Mouse (Mus musculus) liver, embryonic 14.5 days (tissue): ENCODE measurements at regions not wholly inside any gene's neighbourhood (a gene's known extent, or its start where the extent isn't known, plus 50 kb on each side); places are given as distances from the start of the nearest gene placed in this dataset.
A peak's percentile ranks its signal among the peaks of the same experiment; 100 is the strongest.

Source experiments
- ATAC-seq: fragments of 200-750 bp; cut with Nextera tagmentation; 2 replicates; pipeline ENCODE4 v1.8.0; 2017; ENCODE audit warnings: moderate number of reproducible peaks, mild to moderate bottlenecking, moderate library complexity; ENCODE audit not compliant: insufficient read depth
- DNase-seq, 3 experiments: peaks; one replicate each; pipeline ENCODE4 v3.0.0-alpha.2; 2012 to 2013; ENCODE audit warnings: low read depth in 3 of 3, low spot score in 3 of 3
- H3K27ac ChIP-seq: fragments of 300-500 bp; sonication (generic); 2 replicates; pipeline ENCODE4 v1.5.1; 2014; ENCODE audit warnings: moderate library complexity, mild to moderate bottlenecking, control low read depth, inconsistent platforms
- H3K27me3 ChIP-seq: fragments of 300-500 bp; sonication (generic); 2 replicates; pipeline ENCODE4 v1.6.1; 2014; ENCODE audit warnings: mild to moderate bottlenecking, low read length, moderate library complexity; ENCODE audit not compliant: control insufficient read depth, insufficient read depth
- H3K36me3 ChIP-seq: fragments of 300-500 bp; sonication (generic); replicated peaks from 2 replicates; pipeline ENCODE4 v1.6.1; 2014; ENCODE audit warnings: low read depth; ENCODE audit not compliant: control insufficient read depth, insufficient read depth
- H3K4me1 ChIP-seq, 2 experiments: fragments of 200-500 bp in 1 of 2; fragments of 300-500 bp in 1 of 2; sonication (generic) in 1 of 2; replicated peaks; 2 replicates each; pipeline ENCODE4 v1.6.1; 2012 to 2014; ENCODE audit warnings: antibody characterized with exemption in 1 of 2, inconsistent platforms in 1 of 2, low read length in 1 of 2; ENCODE audit not compliant: control insufficient read depth in 2 of 2, insufficient read depth in 2 of 2
- H3K4me2 ChIP-seq: fragments of 300-500 bp; sonication (generic); 2 replicates; pipeline ENCODE4 v1.6.1; 2014; ENCODE audit warnings: low read depth, mild to moderate bottlenecking, control low read depth, moderate library complexity
- H3K4me3 ChIP-seq, 2 experiments: fragments of 200-500 bp in 1 of 2; fragments of 300-500 bp in 1 of 2; sonication (generic) in 1 of 2; 2 replicates each; pipeline ENCODE4 v1.5.1; 2012 to 2014; ENCODE audit warnings: low read depth in 2 of 2, low read length in 2 of 2, mild to moderate bottlenecking in 2 of 2, control low read depth in 1 of 2, inconsistent platforms in 1 of 2, moderate library complexity in 1 of 2; ENCODE audit not compliant: insufficient read depth in 1 of 2
- H3K9ac ChIP-seq: fragments of 300-500 bp; sonication (generic); replicated peaks from 2 replicates; pipeline ENCODE4 v1.6.1; 2014; ENCODE audit warnings: mild to moderate bottlenecking, control low read depth, moderate library complexity
- H3K9me3 ChIP-seq: fragments of 300-500 bp; sonication (generic); 2 replicates; pipeline ENCODE4 v1.6.1; 2016; ENCODE audit warnings: low read length, mixed read lengths; ENCODE audit not compliant: control insufficient read depth
- CTCF ChIP-seq: IDR thresholded peaks from 2 replicates; pipeline ENCODE4 v1.5.1; 2016; ENCODE audit warnings: antibody characterized with exemption, low read depth, control low read depth
- EP300 ChIP-seq: IDR thresholded peaks from 2 replicates; pipeline ENCODE4 v1.6.1; 2016; ENCODE audit warnings: antibody characterized with exemption, low read depth
- WGBS: fragments of 180-500 bp; shearing (Covaris S2); extraction: QIAGEN DNeasy Blood & Tissue Kit; methylation state at CpG from one replicate; pipeline ENCODE4 v1.1.7; 2014; ENCODE audit not compliant: insufficient replicate concordance; 5-methylcytosine and 5-hydroxymethylcytosine counted together

- TF ChIP-seq EP300 = 0 out of 2 replicates have a peak, but pooled peaks have one; percentile 9
- TF ChIP-seq CTCF = no peak
- peak overlapping the region; percentile 39; the same call in 1 of the 2 replicates for H3K27ac ChIP-seq
- H3K9ac ChIP-seq = peak overlapping the region; percentile 23
- peaks cover 0 to 11% of the 10 kb centered on the region in 2 experiments; a peak in 2 of 4 replicates for H3K4me1 ChIP-seq
- 3% methylated on average over 23 of the region's 23 CpGs for WGBS
- ATAC-seq (peak; percentile 86), DNase-seq (peak; percentile 30 to 49 (median 35))
- H3K4me3 ChIP-seq = peak overlapping the region; percentile 48 to 63
- no peaks in the 10 kb centered on the region for H3K36me3 ChIP-seq
- H3K4me2 ChIP-seq = peak overlapping the region; percentile 71
- no peaks in the 10 kb centered on the region for H3K9me3 ChIP-seq
- H3K27me3 ChIP-seq = no peaks in the 10 kb centered on the region
Measured at GRCm38 (mm10) chr11:114446617-114447460, 221.5 kb upstream of the Rpl38 start.

DNA sequence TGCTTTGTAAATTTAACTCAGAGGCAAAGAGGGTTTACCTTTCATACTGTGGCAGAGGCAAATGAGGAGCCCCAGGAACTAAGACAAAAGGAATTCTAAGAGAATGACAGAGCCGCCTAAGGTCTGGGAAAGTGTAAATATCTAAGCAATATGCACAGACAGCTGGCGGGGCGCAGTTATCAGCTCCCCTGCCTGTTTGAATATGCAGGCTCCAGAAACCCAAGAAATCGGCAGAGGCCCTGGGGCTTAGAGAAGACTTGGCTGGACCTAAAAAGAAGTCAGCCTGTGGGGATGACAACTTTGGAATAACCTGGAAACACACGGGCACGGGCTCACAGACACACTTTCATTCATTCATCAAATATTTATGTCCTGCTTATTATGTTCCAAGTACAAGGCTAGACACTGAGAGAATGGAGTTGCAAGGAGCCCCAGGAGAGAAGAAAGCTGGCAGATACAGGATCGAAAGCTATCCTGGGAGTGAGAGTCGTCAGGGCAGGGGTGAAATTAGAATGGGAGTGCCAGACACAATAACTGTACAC lies 222.2 kb upstream of the Rpl38 start:
- ATAC-seq = peak; percentile 60; the same call in 1 of the 2 replicates
- H3K27ac ChIP-seq = no peak overlapping the region
- H3K9ac ChIP-seq = no peak overlapping the region

DNA sequence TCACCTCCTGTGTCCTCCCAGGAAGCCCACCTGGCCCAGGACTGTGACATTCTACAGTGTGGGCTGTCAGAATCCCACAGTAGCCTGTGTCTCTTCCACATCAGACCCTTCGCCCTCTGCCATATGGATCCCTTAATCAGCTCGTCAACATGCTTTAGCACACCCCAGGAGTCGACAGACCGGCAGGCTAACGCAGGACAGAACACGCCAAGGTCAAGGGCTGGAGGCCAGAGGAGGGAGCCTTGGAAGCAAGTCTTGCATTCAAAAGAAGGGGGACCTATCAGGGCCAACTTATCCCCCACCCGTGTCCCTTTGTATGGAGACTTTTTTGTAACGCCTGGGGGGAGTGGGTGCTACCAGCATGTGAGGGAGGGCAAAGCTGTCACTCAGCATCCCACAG lies 224.1 kb upstream of the Rpl38 start:
- no peak overlapping the region for H3K4me3 ChIP-seq
- peaks cover 0 to 14% of the 10 kb centered on the region in 2 experiments; a peak in 2 of 4 replicates for H3K4me1 ChIP-seq
- no peak overlapping the region for H3K9ac ChIP-seq
- H3K4me2 ChIP-seq = no peak overlapping the region
- no peak for DNase-seq
- H3K27me3 ChIP-seq = no peaks in the 10 kb centered on the region
- H3K9me3 ChIP-seq = no peaks in the 10 kb centered on the region
- TF ChIP-seq EP300 (no peak), CTCF (no peak)
- H3K27ac ChIP-seq = no peak overlapping the region
- no peak for ATAC-seq
- 65% methylated on average over 8 of the region's 8 CpGs for WGBS
- H3K36me3 ChIP-seq = no peaks in the 10 kb centered on the region

More for the DNA sequence above, 222.2 kb upstream of the Rpl38 start:
- DNase-seq = no peak
- Histone ChIP-seq H3K4me1 (peaks cover 0 to 14% of the 10 kb centered on the region in 2 experiments; a peak in 2 of 4 replicates), H3K4me2 (peak overlapping the region; percentile 71), H3K9me3 (no peaks in the 10 kb centered on the region), H3K4me3 (peak overlapping the region in 1 of 2 experiments; percentile 39; a peak in 2 of 4 replicates), H3K27me3 (no peaks in the 10 kb centered on the region), H3K36me3 (no peaks in the 10 kb centered on the region)
- TF ChIP-seq EP300 = no peak
- TF ChIP-seq CTCF = no peak
- WGBS = 5% methylated on average over 8 of the region's 8 CpGs

DNA sequence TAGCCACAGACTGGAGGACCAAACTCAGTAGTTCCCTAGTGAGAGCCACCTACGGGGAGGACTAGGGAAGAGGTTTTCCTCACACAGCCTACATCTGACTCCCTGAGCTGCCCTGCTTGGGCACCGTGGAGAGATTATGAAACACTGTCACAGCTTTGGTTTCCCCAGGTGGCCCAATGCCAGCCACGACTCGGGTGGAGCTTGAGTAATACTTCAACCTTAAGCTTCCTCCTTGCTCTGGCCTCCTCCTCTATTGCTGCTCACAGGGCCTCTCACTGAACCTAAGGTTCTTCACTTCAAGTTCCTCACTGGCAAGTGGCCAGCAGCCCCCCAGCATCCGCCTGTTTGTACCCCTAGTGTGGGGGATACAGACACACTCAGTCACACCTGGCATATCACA lies 224.9 kb upstream of the Rpl38 start:
- Histone ChIP-seq H3K4me2 (no peak overlapping the region), H3K4me3 (no peak overlapping the region), H3K27ac (no peak overlapping the region), H3K9me3 (no peaks in the 10 kb centered on the region), H3K27me3 (no peaks in the 10 kb centered on the region), H3K4me1 (peaks cover 0 to 14% of the 10 kb centered on the region in 2 experiments; a peak in 2 of 4 replicates), H3K9ac (no peak overlapping the region), H3K36me3 (no peaks in the 10 kb centered on the region)
- 36% methylated on average over 5 of the region's 5 CpGs for WGBS
- TF ChIP-seq EP300 = no peak
- no peak for TF ChIP-seq CTCF
- DNase-seq (no peak), ATAC-seq (no peak)

DNA sequence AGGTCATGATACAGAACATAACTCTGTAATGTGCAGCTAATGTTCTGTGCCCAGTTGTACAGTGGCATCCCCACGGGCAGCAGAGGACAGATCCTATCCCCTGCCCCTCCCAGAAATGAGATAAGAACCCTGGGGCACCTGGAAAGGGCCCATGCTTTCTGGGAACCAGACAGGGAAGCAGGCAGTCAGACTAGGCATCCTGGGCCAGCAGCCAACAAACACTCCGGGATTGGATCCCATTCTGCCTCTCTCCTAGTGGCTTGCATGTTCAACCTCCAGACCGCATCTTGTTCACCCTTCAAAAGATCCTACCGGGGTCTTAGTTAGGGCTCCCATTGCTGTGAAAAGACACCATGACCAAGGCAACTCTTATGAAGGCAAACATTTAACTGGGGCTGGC lies 229.0 kb upstream of the Rpl38 start:
- no peak for DNase-seq
- no peak for TF ChIP-seq CTCF
- TF ChIP-seq EP300 = no peak
- ATAC-seq = no peak

More for the DNA sequence above, 229.0 kb upstream of the Rpl38 start:
- H3K36me3 ChIP-seq = no peaks in the 10 kb centered on the region
- no peaks in the 10 kb centered on the region for H3K27me3 ChIP-seq
- no peak overlapping the region for H3K4me2 ChIP-seq
- no peak overlapping the region for H3K27ac ChIP-seq
- 73% methylated on average over 4 of the region's 4 CpGs for WGBS
- peaks cover 0 to 7% of the 10 kb centered on the region in 2 experiments; a peak in 2 of 4 replicates for H3K4me1 ChIP-seq
- no peak overlapping the region for H3K4me3 ChIP-seq
- no peaks in the 10 kb centered on the region for H3K9me3 ChIP-seq
- no peak overlapping the region for H3K9ac ChIP-seq
